In genomic region chr16:93392024-93392675, GRCm38 (mm10) we compare ENCODE assay signal across 15 mouse cellular contexts.
DNase-seq lines count a peak whose midpoint lies in the region; ATAC-seq lines count a peak whose summit lies in the region.
"Had no signal": no experiment of that assay in that cellular context is flagged by ENCODE, and none has a peak within 500 bp of the region (broad histone marks: within the 10 kb centered on the region; RNA-seq: fewer than 3 reads in every experiment).

No protein-coding gene starts in this region.

- ATAC-seq in limb, embryonic 11.5 days (ENCODE audit: insufficient number of reproducible peaks, low FRiP score, low TSS enrichment, low read depth): no peak
- peak; percentile 75 for ATAC-seq in megakaryocyte, adult 5-6 weeks (ENCODE audit: poor library complexity, severe bottlenecking)

- H3K9me3 ChIP-seq in limb, embryonic 11.5 days (ENCODE audit: control insufficient read depth, low read length): no peaks in the 10 kb centered on the region
- no peaks in the 10 kb centered on the region for H3K9me3 ChIP-seq in limb, embryonic 10.5 days (replicated peaks)
- H3K9me3 ChIP-seq in embryonic facial prominence, embryonic 10.5 days: no peaks in the 10 kb centered on the region
- H3K9me3 ChIP-seq: hindbrain, embryonic 10.5 days; liver, embryonic 15.5 days; midbrain, embryonic 12.5 days had no signal

- H3K9ac ChIP-seq in limb, embryonic 11.5 days (ENCODE audit: low read length): no peak overlapping the region
- H3K9ac ChIP-seq: limb, embryonic 12.5 days; liver, embryonic 15.5 days; midbrain, embryonic 12.5 days had no signal

- 22% methylated on average over 16 of the region's 16 CpGs for WGBS in limb, embryonic 11.5 days
- WGBS in limb, embryonic 10.5 days: 40% methylated on average over 16 of the region's 16 CpGs
- WGBS in embryonic facial prominence, embryonic 10.5 days: 82% methylated on average over 16 of the region's 16 CpGs

- H3K27me3 ChIP-seq in limb, embryonic 11.5 days (ENCODE audit: control insufficient read depth, insufficient read depth, low read length): no peaks in the 10 kb centered on the region
- peaks cover 54% of the 10 kb centered on the region; the same call in 1 of the 2 replicates for H3K27me3 ChIP-seq in limb, embryonic 10.5 days (ENCODE audit: low read depth, poor library complexity, severe bottlenecking)
- H3K27me3 ChIP-seq in embryonic facial prominence, embryonic 10.5 days (replicated peaks; ENCODE audit: low read depth, poor library complexity, severe bottlenecking): no peaks in the 10 kb centered on the region

- H3K4me1 ChIP-seq in limb, embryonic 11.5 days (ENCODE audit: control insufficient read depth, insufficient read depth, low read length): no peaks in the 10 kb centered on the region
- peaks cover 12% of the 10 kb centered on the region for H3K4me1 ChIP-seq in limb, embryonic 10.5 days
- peaks cover 4% of the 10 kb centered on the region; the same call in 1 of the 2 replicates for H3K4me1 ChIP-seq in embryonic facial prominence, embryonic 10.5 days
- H3K4me1 ChIP-seq: liver, embryonic 15.5 days; midbrain, embryonic 12.5 days had no signal

- H3K36me3 ChIP-seq in limb, embryonic 11.5 days (ENCODE audit: control insufficient read depth, insufficient read depth, low read length): no peaks in the 10 kb centered on the region
- H3K36me3 ChIP-seq in limb, embryonic 10.5 days: no peaks in the 10 kb centered on the region
- H3K36me3 ChIP-seq in embryonic facial prominence, embryonic 10.5 days (replicated peaks): no peaks in the 10 kb centered on the region
- H3K36me3 ChIP-seq: hindbrain, embryonic 10.5 days; limb, embryonic 12.5 days; liver, embryonic 15.5 days; midbrain, embryonic 12.5 days had no signal

- no peak overlapping the region for H3K27ac ChIP-seq in limb, embryonic 11.5 days (replicated peaks; ENCODE audit: low read depth, low read length)
- H3K27ac ChIP-seq in limb, embryonic 10.5 days: no peak overlapping the region
- H3K27ac ChIP-seq in embryonic facial prominence, embryonic 10.5 days (replicated peaks): no peak overlapping the region
- H3K27ac ChIP-seq: hindbrain, embryonic 10.5 days; limb, embryonic 12.5 days; liver, embryonic 15.5 days; midbrain, embryonic 12.5 days had no signal

- peak; percentile 39 for DNase-seq in limb, embryonic 11.5 days (ENCODE audit: low spot score)
- no peak for DNase-seq in limb, embryonic 10.5 days (ENCODE audit: low spot score)
- peak; percentile 25 for DNase-seq in Muller cell, postnatal 12 days (ENCODE audit: inconsistent ontology term)
- peak; percentile 29 for DNase-seq in embryo, embryonic 11 days
- DNase-seq in right cerebral cortex, postnatal 14 days: no peak
- DNase-seq in embryonic facial prominence, embryonic 10.5 days (ENCODE audit: low spot score): no peak
- DNase-seq: adrenal gland, adult 8-10 months; cerebellum, adult 9-10 months; heart, adult 11 months had no signal

- no peak overlapping the region for H3K4me3 ChIP-seq in limb, embryonic 11.5 days (ENCODE audit: low read depth, low read length)
- H3K4me3 ChIP-seq in limb, embryonic 10.5 days: no peak overlapping the region
- H3K4me3 ChIP-seq in embryonic facial prominence, embryonic 10.5 days: no peak overlapping the region
- H3K4me3 ChIP-seq: hindbrain, embryonic 10.5 days; limb, embryonic 12.5 days; liver, embryonic 15.5 days; midbrain, embryonic 12.5 days; myocyte had no signal

- no peak overlapping the region for H3K4me2 ChIP-seq in limb, embryonic 11.5 days (ENCODE audit: low read depth, severe bottlenecking)
- H3K4me2 ChIP-seq: limb, embryonic 12.5 days; liver, embryonic 15.5 days; midbrain, embryonic 12.5 days had no signal

Comparison
In these comparisons a context has a peak if more than half of its experiments do, and no peak if none do; other contexts are left out.
1. DNase-seq: peak in limb, embryonic 11.5 days (single experiment), Muller cell, postnatal 12 days (single experiment) and embryo, embryonic 11 days (single experiment); none in limb, embryonic 10.5 days (single experiment), right cerebral cortex, postnatal 14 days (single experiment) and embryonic facial prominence, embryonic 10.5 days (single experiment).